Mouse (Mus musculus): ENCODE results near the gene Tuba3a. TPM values are rescaled to one million over a fixed set of nuclear protein-coding genes. Genes with fewer than 3 reads are reported as not detected.

Gene Tuba3a
- polyA plus RNA-seq, 1 experiment from 2014 or later: not detected

DNA sequence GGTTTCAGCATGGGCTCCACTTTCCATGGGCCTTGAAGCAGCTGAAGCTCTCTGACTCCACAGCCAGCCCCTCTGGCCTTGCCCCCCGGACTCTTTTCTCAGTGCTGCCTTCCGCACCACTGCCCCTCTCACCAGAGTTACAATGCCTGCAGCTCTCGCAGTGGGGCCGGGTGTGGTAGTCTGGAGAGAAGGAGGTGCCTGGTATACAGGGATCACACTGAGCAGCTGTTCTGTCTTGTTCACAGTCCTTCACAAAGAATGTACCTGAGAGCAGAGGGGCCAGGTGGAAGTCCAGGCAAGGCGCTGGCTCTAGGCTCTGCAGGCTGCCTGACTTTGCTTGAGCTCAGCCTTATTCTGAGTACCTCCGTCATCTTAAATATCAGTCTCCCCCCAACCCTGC, 49.5 kb downstream of the Tuba3a start:
- ATAC-seq (ENCODE audit: low FRiP score, low read depth): no peak
- WGBS: 61% methylated on average over 6 of the region's 6 CpGs

DNA sequence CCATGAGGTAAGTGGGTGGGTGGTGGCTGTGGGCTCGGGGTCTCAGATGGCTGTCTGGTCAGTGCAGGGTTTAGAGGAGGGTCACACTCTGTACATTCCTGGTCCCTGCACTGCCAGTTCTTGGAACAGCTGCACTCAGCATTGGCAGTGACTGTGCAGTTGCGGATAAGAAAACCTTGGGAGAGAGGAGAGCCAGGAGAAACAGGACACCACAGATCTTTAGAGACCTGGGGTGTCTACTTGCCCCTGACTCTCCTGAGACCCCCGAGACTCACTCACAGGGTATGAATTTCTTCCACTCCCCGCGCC, 51.4 kb downstream of the Tuba3a start:
- Histone ChIP-seq H3K27ac (replicated peaks) (no peak overlapping the region), H3K4me2 (replicated peaks) (no peak overlapping the region), H3K9me3 (no peaks in the 10 kb centered on the region), H3K27me3 (no peaks in the 10 kb centered on the region), H3K36me3 (no peaks in the 10 kb centered on the region), H3K4me3 (no peak overlapping the region), H3K9ac (replicated peaks) (no peak overlapping the region), H3K4me1 (peaks cover 21% of the 10 kb centered on the region)
- WGBS: 75% methylated on average over 3 of the region's 5 CpGs
- no peak for ATAC-seq (ENCODE audit: low FRiP score, low read depth)

More for the DNA sequence above, 49.5 kb downstream of the Tuba3a start:
- H3K4me3 ChIP-seq: no peak overlapping the region
- H3K9ac ChIP-seq (replicated peaks): no peak overlapping the region
- H3K4me1 ChIP-seq: peaks cover 17% of the 10 kb centered on the region
- no peaks in the 10 kb centered on the region for H3K36me3 ChIP-seq
- H3K27me3 ChIP-seq: no peaks in the 10 kb centered on the region
- no peak overlapping the region for H3K27ac ChIP-seq (replicated peaks)
- H3K9me3 ChIP-seq: no peaks in the 10 kb centered on the region
- no peak overlapping the region for H3K4me2 ChIP-seq (replicated peaks)

DNA sequence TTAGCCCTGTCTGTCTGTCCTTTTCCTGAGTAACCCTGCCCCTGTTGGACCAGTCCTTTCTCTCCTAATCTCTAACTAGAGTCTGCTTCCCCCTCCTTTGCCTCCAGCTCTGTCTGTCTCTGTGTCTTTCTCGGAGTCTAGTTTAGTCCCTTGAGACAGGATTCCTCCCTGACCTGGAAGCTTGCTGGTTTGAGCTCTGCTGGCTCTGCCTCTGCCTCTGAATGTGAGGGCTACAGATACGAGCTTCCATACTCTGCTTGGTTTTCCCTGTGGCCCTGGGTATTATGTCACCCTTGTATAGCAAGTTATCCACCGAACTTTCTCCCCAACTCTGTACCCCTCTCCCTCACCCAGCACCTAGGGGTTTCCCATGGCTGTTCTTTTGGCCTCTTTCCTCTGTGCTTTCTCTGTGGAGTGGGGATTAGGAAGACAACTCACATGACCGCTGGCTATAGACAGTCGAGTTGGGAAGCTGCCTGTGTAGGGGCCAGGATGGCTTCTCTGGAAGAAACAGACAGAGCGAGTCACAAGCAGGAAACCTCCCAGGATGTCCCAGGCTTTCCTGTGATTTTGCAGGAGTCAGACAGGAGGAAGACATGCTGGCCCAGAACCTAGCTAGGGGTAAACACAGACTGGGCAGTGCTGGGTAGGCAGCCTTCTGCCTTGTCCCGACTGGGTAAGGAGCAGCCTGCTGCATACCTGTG, 51.9 kb downstream of the Tuba3a start:
- no peak for ATAC-seq (ENCODE audit: low FRiP score, low read depth)
- H3K9ac ChIP-seq (replicated peaks): no peak overlapping the region; the same call in 1 of the 2 replicates
- no peaks in the 10 kb centered on the region for H3K27me3 ChIP-seq
- no peak overlapping the region for H3K27ac ChIP-seq (replicated peaks)
- WGBS: 66% methylated on average over 7 of the region's 7 CpGs
- H3K4me1 ChIP-seq: peaks cover 21% of the 10 kb centered on the region
- H3K36me3 ChIP-seq: no peaks in the 10 kb centered on the region
- H3K4me2 ChIP-seq (replicated peaks): no peak overlapping the region
- H3K9me3 ChIP-seq: no peaks in the 10 kb centered on the region
- H3K4me3 ChIP-seq: no peak overlapping the region

DNA sequence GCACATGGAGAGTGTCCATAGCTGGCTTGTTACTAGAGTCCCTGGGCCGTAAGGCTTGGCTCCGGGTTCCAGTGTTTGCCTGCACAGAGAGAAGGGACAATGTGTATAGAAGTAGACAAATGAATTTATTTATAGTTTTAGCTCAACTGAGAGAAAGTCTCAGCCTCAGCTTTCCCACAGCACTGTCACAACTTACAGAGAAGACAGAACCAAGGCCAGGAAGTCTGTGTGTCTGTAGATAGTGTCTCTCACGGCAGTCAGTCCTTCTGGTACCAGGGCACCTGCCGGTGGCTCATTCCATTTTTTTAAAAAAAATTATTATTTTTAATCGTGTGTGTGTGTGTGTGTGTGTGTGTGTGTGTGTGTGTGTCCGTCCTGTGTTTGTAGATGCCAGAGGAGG, 53.3 kb downstream of the Tuba3a start:
- WGBS: 83% methylated on average over 6 of the region's 6 CpGs
- no peak overlapping the region for H3K27ac ChIP-seq (replicated peaks)
- H3K4me3 ChIP-seq: no peak overlapping the region
- peaks cover 21% of the 10 kb centered on the region for H3K4me1 ChIP-seq
- H3K4me2 ChIP-seq (replicated peaks): no peak overlapping the region
- no peak for ATAC-seq (ENCODE audit: low FRiP score, low read depth)
- no peaks in the 10 kb centered on the region for H3K27me3 ChIP-seq
- no peak overlapping the region for H3K9ac ChIP-seq (replicated peaks)
- no peaks in the 10 kb centered on the region for H3K9me3 ChIP-seq
- no peaks in the 10 kb centered on the region for H3K36me3 ChIP-seq

DNA sequence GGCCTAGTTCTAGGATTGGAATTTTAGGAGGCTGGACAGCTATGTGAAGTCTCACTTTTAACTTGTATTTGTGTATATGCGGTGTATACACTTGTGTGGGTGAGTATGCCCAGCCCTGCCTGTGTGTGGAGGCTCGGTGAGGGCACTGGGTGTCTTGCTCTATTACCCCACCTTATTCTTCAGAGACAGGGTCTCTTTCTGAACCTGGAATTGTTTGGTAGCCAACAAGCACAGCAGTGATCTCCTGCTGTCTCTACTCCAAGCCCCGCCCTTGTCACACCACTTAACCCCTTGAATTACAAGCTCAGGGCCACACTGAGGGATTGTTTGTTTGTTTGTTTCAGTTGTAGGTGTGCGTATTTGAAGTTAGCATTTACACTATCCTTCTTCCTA, 53.8 kb downstream of the Tuba3a start:
- WGBS: 59% methylated on average over 4 of the region's 4 CpGs
- H3K27me3 ChIP-seq: no peaks in the 10 kb centered on the region
- peak overlapping the region; percentile 79 for H3K4me2 ChIP-seq (replicated peaks)
- H3K4me3 ChIP-seq: peak overlapping the region; percentile 43
- peak overlapping the region; percentile 65 for H3K9ac ChIP-seq (replicated peaks)
- H3K36me3 ChIP-seq: no peaks in the 10 kb centered on the region
- 0 out of 2 replicates have a peak overlapping the region, but pooled peaks have one; percentile 42 for H3K27ac ChIP-seq (replicated peaks)
- H3K4me1 ChIP-seq: peaks cover 21% of the 10 kb centered on the region
- ATAC-seq (ENCODE audit: low FRiP score, low read depth): no peak
- H3K9me3 ChIP-seq: no peaks in the 10 kb centered on the region

DNA sequence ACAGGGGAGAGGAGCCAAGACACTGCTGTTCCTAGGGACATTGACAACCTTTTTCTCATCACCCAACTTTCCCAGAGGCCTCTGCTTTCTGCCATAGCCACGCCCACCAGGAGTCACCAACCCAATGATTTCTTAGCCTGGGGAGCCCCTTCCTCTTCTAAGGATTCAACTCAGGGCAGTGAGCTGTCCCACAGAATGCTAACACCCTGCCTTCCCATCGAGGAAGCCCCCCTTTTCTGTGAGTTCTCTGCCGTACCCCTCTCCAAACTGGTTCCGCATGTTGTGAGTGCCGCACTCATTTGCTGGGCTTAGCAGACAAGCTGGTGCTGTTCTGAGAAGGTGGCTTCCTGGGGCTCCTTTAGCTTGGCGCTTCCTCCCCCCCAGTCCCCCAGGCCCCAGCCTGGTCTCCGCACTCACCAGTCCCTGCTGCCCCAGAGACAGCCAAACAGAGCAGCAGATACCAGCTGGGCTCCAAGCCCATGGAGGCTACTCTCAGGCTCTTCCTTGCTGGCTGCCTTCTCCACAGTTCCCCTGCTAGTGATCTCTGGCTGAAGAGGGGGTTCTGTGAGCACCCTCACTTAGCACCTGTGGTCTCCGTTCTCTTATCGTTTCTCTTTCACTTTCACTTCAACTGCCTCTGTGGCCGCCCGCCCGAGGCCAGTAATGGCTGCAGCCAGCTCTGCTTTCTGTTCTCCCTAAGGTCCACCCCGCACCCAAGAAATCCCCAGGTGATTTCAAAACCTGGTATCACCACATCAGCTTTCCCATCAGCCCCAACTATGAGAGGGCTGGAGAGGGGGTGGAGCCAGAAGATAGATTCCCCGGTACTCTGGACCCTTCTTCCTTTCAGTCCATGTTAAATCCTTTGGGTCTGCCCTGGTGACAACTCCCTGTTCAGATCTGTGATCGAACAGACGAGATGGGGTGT, 54.5 kb downstream of the Tuba3a start, which contains the start of gene Tapbpl:
TSS of gene Tapbpl (minus strand) at position 744 of the 928 bp plus-strand sequence.
- H3K36me3 ChIP-seq: no peaks in the 10 kb centered on the region
- peak within 1 kb of the TSS; percentile 43 for H3K4me3 ChIP-seq
- peak within 1 kb of the TSS; percentile 42 for H3K27ac ChIP-seq (replicated peaks)
- H3K4me1 ChIP-seq: peaks cover 17% of the 10 kb centered on the region
- WGBS: 10% methylated on average over 16 of the region's 16 CpGs
- H3K9me3 ChIP-seq: no peaks in the 10 kb centered on the region
- H3K27me3 ChIP-seq: no peaks in the 10 kb centered on the region
- H3K9ac ChIP-seq (replicated peaks): peak within 1 kb of the TSS; percentile 65
- peak; percentile 70 for ATAC-seq (ENCODE audit: low FRiP score, low read depth)
- peak within 1 kb of the TSS; percentile 79 for H3K4me2 ChIP-seq (replicated peaks)

DNA sequence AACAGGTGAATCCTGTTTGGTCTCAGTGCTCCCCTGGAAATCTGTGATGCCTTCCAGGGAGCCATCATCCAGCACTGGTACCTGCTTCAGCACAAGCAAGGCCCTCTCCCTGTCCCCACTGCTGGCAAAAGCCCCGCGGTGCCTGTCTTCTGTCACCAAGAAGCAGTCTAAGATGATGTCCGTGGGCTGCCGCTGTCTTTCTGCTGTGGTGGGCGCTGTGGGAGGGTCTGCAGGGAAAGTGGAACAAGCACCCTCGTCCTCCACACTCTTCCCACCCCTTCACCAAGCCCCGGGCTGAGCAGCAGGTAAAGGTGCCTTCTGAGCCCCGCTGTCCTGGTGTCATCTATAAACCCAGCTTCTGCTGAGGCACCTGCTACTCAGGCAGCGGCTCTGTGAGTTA, 55.3 kb downstream of the Tuba3a start:
- Histone ChIP-seq H3K4me2 (replicated peaks) (0 out of 2 replicates have a peak overlapping the region, but pooled peaks have one; percentile 2), H3K36me3 (no peaks in the 10 kb centered on the region), H3K4me1 (peaks cover 14% of the 10 kb centered on the region), H3K9me3 (no peaks in the 10 kb centered on the region), H3K4me3 (no peak overlapping the region), H3K9ac (replicated peaks) (no peak overlapping the region), H3K27ac (replicated peaks) (no peak overlapping the region), H3K27me3 (no peaks in the 10 kb centered on the region)
- 0 out of 2 replicates have a peak, but pooled peaks have one; percentile 17 for ATAC-seq (ENCODE audit: low FRiP score, low read depth)
- WGBS: 70% methylated on average over 9 of the region's 9 CpGs

Small RNA genes within 50 kb of the gene (microRNA-seq; reads per million reads assigned to microRNA genes)
- not detected for gene Mir8113

Other genes starting within 250 kb of the Tuba3a start
- gene Ing4, start 246.3 kb downstream of the Tuba3a start, polyA plus RNA-seq (2016; fragmentation: Nextera tagmentation; extraction: Ambion mirVana): 163 and 171 TPM in 2 replicates
- 18.0 and 18.9 TPM in 2 replicates for gene Acrbp, start 236.4 kb downstream of the Tuba3a start, polyA plus RNA-seq (2016; fragmentation: Nextera tagmentation; extraction: Ambion mirVana)
- gene Lpar5, start 218.1 kb downstream of the Tuba3a start, polyA plus RNA-seq (2016; fragmentation: Nextera tagmentation; extraction: Ambion mirVana): 0.16 and 0.26 TPM in 2 replicates
- 127 and 132 TPM in 2 replicates for gene Chd4, start 190.1 kb downstream of the Tuba3a start, polyA plus RNA-seq (2016; fragmentation: Nextera tagmentation; extraction: Ambion mirVana)
- gene Nop2, start 154.1 kb downstream of the Tuba3a start, polyA plus RNA-seq (2016; fragmentation: Nextera tagmentation; extraction: Ambion mirVana): 54.1 and 56.4 TPM in 2 replicates
- gene Iffo1, start 140.8 kb downstream of the Tuba3a start, polyA plus RNA-seq (2016; fragmentation: Nextera tagmentation; extraction: Ambion mirVana): 18.7 and 18.8 TPM in 2 replicates
- gene Gapdh, start 119.6 kb downstream of the Tuba3a start, polyA plus RNA-seq (2016; fragmentation: Nextera tagmentation; extraction: Ambion mirVana): 1,933 and 1,972 TPM in 2 replicates
- gene Ncapd2, start 94.3 kb downstream of the Tuba3a start, polyA plus RNA-seq (2016; fragmentation: Nextera tagmentation; extraction: Ambion mirVana): 183 and 192 TPM in 2 replicates
- gene Mrpl51, start 94.2 kb downstream of the Tuba3a start, polyA plus RNA-seq (2016; fragmentation: Nextera tagmentation; extraction: Ambion mirVana): 165 and 172 TPM in 2 replicates
- 4.7 and 5.3 TPM in 2 replicates for gene Vamp1, start 70.5 kb downstream of the Tuba3a start, polyA plus RNA-seq (2016; fragmentation: Nextera tagmentation; extraction: Ambion mirVana)
- 1.9 and 2.5 TPM in 2 replicates for gene Tapbpl, start 54.2 kb downstream of the Tuba3a start, polyA plus RNA-seq (2016; fragmentation: Nextera tagmentation; extraction: Ambion mirVana)
- gene Cd27, start 49.0 kb downstream of the Tuba3a start, polyA plus RNA-seq (2016; fragmentation: Nextera tagmentation; extraction: Ambion mirVana): 1.3 and 2.5 TPM in 2 replicates
- gene Ltbr, start 27.8 kb upstream of the Tuba3a start, polyA plus RNA-seq (2016; fragmentation: Nextera tagmentation; extraction: Ambion mirVana): 18.3 and 20.2 TPM in 2 replicates
- gene Scnn1a, start 34.6 kb upstream of the Tuba3a start, polyA plus RNA-seq (2016; fragmentation: Nextera tagmentation; extraction: Ambion mirVana): 0.41 and 0.43 TPM in 2 replicates
- 17.7 and 22.8 TPM in 2 replicates for gene Tnfrsf1a, start 63.3 kb upstream of the Tuba3a start, polyA plus RNA-seq (2016; fragmentation: Nextera tagmentation; extraction: Ambion mirVana)
- gene Plekhg6, start 94.8 kb upstream of the Tuba3a start, polyA plus RNA-seq (2016; fragmentation: Nextera tagmentation; extraction: Ambion mirVana): 0.05 and 0.17 TPM in 2 replicates
- gene Cd9, start 208.7 kb upstream of the Tuba3a start, polyA plus RNA-seq (2016; fragmentation: Nextera tagmentation; extraction: Ambion mirVana): 35.5 and 38.5 TPM in 2 replicates

Measured in midbrain, embryonic 12.5 days (tissue).